Mouse (Mus musculus) spleen, postnatal 14 days (tissue): Measurements from ENCODE around the gene Glipr1l1.
"Not testable (repeated sequence)": the region's sequence is repeated elsewhere in the genome, so short reads cannot be mapped to it uniquely, and the experiment has no call there.

Experiments used
- DNase-seq, 2 experiments: peaks; one replicate each; pipeline ENCODE4 v3.0.0; 2021 to 2022; ENCODE audit warnings: low spot score in 2 of 2

Glipr1l1 gene

DNA sequence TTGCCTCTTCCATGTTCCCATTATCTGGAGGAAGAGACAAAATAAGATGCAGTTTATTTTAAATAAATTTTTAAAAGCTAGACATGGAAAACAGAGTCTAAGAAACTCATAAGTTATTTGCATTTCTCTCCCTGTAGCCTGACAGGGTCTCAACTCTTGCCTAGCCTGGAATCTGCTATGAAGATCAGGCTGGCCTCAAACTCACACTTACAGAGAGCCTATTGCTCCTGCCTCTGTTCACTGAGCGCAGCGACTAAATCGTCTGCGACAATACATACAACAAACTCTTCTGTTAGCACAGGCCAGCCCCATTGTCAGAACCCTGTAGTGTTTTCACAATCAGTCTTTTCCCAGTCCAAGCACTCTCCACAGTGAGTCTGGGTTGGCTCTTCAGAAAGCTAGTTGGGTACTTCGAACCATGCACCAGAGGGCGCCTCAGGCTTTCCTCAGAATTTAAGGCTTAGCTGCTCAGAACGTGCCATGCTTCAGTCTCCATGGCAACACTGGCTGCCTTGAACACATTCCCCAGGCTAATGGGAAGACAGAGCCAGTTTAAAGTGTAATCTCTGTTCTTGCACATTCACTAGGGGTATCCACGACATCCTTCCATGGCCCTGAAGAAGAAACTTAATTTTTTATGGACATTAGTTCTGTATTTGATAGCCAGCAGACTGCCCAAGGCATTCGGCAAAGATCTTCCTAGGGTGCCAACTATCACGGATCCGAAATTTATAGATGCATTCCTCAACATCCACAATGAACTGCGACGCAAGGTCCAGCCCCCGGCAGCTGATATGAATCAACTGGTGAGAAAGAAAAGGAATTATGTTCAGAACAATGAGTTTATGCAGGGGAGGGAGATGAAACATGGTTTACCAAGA lies at the start of gene Glipr1l1:
TSS of gene Glipr1l1 (plus strand) at position 488 of the 881 bp plus-strand sequence.
- DNase-seq, result peak in 1 of 2 experiments; percentile 3

DNA sequence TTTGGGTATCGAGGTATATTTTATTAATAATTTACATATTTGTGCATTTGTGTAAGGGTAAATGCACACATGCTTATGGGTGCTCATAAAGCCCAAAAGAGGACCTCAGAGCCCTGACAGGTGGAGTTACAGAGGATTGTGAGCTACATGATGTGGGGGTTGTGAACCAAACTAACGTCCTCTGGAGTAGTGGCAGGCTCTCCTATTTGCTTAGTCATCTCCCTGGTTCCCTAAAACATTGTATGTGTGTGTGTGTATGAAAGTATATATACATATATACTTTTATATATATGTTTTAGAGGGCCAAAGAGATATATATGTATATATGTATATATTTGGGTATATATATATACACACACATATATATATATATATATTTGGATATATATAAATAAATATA lies 36.4 kb upstream of the Glipr1l1 start:
- no peak for DNase-seq

DNA sequence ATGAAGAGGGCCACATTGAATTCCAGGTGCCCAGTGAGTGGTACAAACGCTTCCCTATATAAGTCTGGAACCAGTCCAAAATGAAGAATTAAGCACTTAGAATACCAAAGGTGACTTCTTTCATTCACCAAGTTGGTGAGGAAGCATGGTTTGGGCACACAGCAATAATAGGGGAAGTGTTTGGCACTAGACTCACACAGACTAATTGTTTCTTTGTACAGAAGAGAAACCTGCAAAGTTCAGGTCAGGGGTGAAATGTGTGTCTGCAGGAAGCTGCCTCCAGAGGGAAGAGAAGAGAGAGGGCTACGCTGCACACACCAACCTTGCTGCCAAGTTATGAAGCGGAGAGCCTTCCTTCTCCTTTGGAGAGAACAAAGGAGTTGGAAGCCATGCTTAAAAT lies 31.3 kb upstream of the Glipr1l1 start:
- DNase-seq, result not testable (repeated sequence)

DNA sequence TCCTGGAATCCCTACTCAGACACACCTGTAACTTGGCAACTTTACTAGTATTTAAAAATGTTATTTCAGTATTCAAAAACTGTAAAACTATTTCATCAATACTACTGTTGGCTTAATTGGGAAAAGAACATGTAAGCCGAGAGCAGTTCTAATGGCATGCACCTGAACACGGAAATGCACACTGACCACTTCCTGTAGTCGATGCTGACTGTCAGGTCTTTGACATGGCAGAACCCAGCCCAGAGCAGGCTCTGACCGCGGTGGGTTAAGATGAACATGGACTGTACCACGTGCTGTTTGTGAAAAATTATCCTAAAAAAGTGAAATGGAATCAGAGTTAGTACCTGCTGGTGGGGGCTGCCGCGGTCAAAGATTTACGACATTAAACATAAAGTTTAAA lies 16.5 kb upstream of the Glipr1l1 start:
- not testable (repeated sequence) for DNase-seq

DNA sequence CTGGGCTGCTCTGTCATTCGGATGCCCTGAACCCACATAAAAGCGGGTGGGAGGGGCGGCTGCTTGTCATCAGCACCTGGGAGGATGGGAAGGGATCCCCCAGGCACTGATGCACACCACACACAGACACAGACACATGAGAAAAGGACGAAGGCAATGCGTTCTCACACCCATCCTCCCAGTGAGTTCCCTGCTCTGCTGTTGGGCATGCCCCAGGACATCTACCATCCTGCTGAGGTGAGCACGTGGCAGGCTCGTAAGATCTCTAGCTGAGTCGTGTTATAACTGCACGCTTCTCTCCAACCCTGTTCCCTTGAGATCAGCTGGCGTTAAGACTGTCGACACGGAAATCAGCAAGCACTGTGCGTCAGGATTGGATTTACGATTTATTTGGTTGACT lies 15.7 kb upstream of the Glipr1l1 start:
- DNase-seq, result not testable (repeated sequence)

DNA sequence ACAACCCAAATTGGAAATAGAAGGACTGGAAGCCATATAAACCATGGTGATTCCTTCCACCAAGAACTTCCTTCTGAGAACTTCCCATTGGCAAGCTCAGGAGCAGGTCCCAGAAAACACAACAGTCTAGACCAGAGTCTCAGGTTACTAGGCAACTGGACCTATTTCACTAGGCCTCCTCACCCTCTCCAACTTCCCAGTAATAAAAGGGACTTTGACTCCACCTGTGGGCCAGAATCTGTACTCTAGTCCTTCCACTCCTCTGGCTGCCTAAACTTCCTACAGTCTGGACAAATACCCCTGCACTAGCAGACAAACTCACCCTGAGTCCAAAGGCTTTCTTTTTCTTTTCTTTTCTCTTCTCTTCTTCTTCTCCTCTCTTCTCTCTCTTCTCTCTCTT lies 8.8 kb upstream of the Glipr1l1 start:
- DNase-seq, result no peak

DNA sequence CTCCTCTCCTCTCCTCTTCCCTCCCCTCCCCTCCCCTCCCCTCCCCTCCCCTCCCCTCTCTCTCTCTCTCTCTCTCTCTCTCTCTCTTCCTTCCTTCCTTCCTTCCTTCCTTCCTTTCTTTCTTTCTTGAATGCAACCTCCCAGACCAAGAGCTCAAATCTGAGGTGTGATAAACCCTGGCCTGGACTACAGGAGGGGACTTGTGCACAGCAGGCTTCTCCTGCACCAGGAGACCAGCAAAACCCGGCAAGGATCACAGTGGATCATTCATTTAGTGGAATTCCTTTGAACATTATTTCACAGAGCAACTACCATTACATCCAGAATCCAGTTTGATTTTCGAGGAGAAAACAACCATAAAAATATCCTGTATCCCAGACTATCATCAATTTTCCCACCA lies 8.0 kb upstream of the Glipr1l1 start:
- DNase-seq, result not testable (repeated sequence)

DNA sequence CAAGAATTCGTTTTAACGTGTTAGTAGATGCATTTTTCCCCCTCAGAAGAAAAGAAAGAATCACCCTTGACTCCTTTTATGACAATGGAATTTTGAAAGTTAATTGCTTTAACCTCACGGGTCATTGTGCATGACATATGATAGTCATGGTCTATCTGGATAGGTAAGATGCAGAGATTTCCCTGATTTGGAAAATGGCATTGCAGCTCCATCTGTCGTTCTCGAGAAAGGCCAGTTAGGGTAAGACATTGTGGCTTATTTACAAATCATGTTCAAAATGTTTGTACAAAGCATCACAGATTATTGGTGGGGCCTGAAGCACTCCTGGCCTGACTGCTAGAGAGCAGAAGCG lies 570 bp downstream of the Glipr1l1 start:
- not testable (repeated sequence) for DNase-seq

DNA sequence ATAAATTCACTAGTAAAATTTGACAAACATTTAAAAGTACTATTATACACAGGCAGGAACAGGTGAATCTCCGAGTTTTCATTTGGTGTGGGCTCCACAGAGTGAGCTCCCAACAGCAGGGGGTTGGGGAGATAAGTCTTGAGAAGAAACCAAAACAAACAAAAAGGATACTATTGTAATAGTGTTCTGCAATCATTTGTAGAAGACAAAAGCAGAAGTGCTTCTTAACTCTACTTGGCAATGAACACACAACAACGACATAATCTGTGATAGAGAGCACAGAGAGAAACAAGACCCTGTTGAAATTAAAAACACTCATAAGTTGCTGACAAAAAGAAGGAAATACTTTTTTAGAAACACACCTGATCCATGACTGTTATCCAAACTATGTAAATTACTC lies 20.1 kb downstream of the Glipr1l1 start:
- DNase-seq, result no peak

DNA sequence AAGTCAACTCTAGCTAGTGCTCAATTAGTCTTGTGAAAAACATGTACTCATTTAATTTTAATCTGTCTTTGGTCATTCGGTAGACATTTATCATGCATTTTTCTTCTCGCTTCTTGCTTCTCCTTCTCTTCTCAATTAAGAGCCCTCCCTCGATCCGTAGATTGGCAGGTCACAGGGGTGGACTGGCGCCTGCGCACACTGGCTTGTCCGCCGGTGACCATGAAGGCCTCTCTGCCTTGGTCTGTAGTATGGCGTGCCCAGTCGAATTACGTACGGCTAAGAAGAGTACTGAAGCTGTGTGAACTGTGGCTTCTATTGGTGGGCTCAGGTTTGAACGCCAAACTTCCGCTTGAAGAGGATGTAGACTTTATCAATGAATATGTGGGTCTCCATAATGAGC lies 23.2 kb downstream of the Glipr1l1 start, which contains the start of gene Glipr1l2:
TSS of gene Glipr1l2 (plus strand) at position 198 of the 400 bp plus-strand sequence.
- no peak for DNase-seq

DNA sequence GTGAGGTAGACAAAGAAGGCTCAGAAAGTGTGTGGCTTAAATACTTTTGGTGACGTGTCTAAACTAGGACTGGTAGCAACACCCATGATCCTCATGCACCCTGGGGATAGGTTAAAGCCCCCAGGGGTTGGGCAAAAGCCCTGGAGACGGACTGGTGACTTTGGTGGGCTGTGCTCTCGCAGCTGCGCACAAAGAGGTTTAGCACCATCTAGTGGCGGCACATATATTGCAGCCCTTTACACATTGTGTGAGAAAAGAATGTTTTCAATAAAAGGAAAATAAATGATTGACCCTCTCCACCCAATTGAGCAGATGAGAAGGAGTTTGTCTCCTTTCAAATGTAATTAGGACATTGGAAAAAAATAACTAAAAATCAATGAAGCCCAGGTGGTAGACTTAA lies 45.8 kb downstream of the Glipr1l1 start:
- peak in 1 of 2 experiments; percentile 36 for DNase-seq

DNA sequence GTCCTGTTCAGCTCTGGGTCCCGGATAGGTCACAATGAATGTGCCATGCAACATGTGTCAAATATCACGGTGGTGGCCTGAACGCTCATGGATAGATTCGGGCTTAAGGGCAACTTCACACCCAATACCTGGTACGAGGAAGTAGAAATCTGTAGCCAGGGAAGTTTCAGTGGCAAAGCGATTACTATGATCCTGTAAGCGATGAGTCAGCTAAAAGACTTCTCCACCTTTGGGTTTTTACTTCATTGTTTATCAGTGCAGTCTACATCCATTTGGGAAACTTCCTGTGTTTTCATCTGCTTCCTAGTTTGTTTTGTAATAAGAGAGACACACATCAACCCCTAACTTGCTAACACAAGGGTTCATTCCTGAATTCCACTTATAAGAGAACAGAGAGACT lies 50.4 kb downstream of the Glipr1l1 start:
- no peak for DNase-seq

DNA sequence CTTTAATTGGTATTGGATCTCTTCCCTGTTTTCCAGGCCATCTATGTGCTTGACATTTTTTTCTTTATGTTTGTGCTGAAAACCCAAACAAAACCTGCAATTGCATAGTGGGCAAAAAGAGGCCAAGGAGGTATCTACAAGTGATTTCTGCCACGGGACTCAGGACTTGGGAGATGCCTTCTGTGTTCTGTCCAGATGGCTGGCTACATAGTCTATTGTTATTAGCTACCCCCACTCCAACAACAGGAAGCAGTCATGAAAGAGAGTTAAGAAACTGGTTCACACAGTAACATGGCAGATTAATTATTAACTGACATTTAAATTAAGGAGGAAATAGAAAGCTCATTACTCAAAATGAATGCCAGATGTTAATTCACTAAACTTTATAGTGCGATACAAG lies 65.1 kb downstream of the Glipr1l1 start:
- DNase-seq, result not testable (repeated sequence)

DNA sequence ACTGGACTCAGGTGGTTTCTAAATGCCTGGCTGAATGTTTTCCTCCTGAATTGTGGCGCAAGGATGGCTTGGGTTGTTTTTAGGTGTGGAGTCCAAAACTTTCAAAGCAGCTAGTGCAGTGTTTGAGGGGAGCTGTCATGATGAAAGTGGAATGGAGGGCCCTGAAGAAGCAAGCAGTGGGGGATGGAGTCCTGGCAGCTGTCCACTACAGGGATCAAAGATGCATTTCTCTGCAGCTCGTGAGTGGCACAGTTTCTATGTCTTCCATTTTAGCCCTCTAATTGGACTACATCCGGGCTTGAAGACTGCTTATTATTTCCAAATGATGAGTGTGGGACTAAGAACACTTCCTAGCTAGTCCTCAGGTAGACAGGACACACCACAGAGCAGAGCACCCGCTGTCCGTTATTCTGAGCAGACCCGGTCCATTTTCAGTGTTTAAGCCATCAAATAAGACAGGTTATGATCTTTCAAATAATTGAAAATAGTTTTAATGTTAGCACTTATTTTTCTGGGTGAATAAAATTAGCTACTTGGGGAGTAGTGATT lies 67.8 kb downstream of the Glipr1l1 start:
- not testable (repeated sequence) for DNase-seq
